Mouse (Mus musculus): ENCODE data around the gene Kpna7. TPM values are rescaled to one million over a fixed set of nuclear protein-coding genes. Genes with fewer than 3 reads are reported as not detected.

The Kpna7 gene
- total and polyA plus RNA-seq, 3 experiments = 0.35 to 2.2 TPM; not detected in 1

GRCm38 (mm10) chr5:145059524-145059923 lies 24.3 kb downstream of the Kpna7 start:
- no peak for DNase-seq (ENCODE audit: low read depth, low spot score)
- Histone ChIP-seq H3K79me2 (ENCODE audit: control insufficient read depth, insufficient read depth, low read length, poor library complexity) (no peaks in the 10 kb centered on the region), H3K27me3 (ENCODE audit: control insufficient read depth in 1 of 2, insufficient read depth in 2 of 2, low read length in 2 of 2) (no peaks in the 10 kb centered on the region), H3K4me3 (ENCODE audit: control insufficient read depth in 1 of 2, insufficient read depth in 1 of 2, low read depth in 2 of 2, low read length in 2 of 2) (no peak overlapping the region), H3K36me3 (ENCODE audit: control insufficient read depth in 1 of 2, insufficient read depth in 2 of 2, low read length in 2 of 2) (peaks cover 0 to 3% of the 10 kb centered on the region in 2 experiments; a peak in 1 of 4 replicates), H3K27ac (ENCODE audit: control insufficient read depth, low read depth, low read length) (no peak overlapping the region), H3K4me1 (ENCODE audit: control insufficient read depth in 1 of 2, insufficient read depth in 2 of 2, low read length in 2 of 2) (peaks cover 0 to 4% of the 10 kb centered on the region in 2 experiments; a peak in 2 of 4 replicates), H3K9me3 (replicated peaks; ENCODE audit: insufficient read depth, low read length) (no peaks in the 10 kb centered on the region), H3K9ac (ENCODE audit: control insufficient read depth, low read depth, low read length, poor library complexity, severe bottlenecking) (no peak overlapping the region)
- TF ChIP-seq CHD1 (IDR thresholded peaks at IDR 0.05; ENCODE audit: low read depth, low read length) (no peak), MEF2A (IDR thresholded peaks at IDR 0.05; ENCODE audit: extremely low read depth, insufficient replicate concordance, low read depth, low read length, poor library complexity, severe bottlenecking) (no peak), POLR2AphosphoS5 (IDR thresholded peaks at IDR 0.05; ENCODE audit: borderline replicate concordance, low read depth, low read length) (no peak), GATA1 (IDR thresholded peaks at IDR 0.05; ENCODE audit: low read depth, low read length) (no peak), MXI1 (IDR thresholded peaks at IDR 0.05; ENCODE audit: low read depth, low read length) (no peak), TCF12 (IDR thresholded peaks at IDR 0.05; ENCODE audit: low read depth, low read length) (no peak), GABPA (IDR thresholded peaks at IDR 0.05; ENCODE audit: low read depth, low read length) (no peak), ETS1 (IDR thresholded peaks at IDR 0.05; ENCODE audit: low read depth, low read length) (no peak), POLR2A (IDR thresholded peaks at IDR 0.05; ENCODE audit: control insufficient read depth in 1 of 2, insufficient read depth in 1 of 2, low read depth in 1 of 2, low read length in 2 of 2, poor library complexity in 1 of 2) (no peak)

GRCm38 (mm10) chr5:145058722-145059121 lies 25.1 kb downstream of the Kpna7 start:
- Histone ChIP-seq H3K27me3 (ENCODE audit: control insufficient read depth in 1 of 2, insufficient read depth in 2 of 2, low read length in 2 of 2) (no peaks in the 10 kb centered on the region), H3K27ac (ENCODE audit: control insufficient read depth, low read depth, low read length) (no peak overlapping the region), H3K79me2 (ENCODE audit: control insufficient read depth, insufficient read depth, low read length, poor library complexity) (no peaks in the 10 kb centered on the region), H3K4me3 (ENCODE audit: control insufficient read depth in 1 of 2, insufficient read depth in 1 of 2, low read depth in 2 of 2, low read length in 2 of 2) (no peak overlapping the region), H3K9ac (ENCODE audit: control insufficient read depth, low read depth, low read length, poor library complexity, severe bottlenecking) (no peak overlapping the region), H3K9me3 (replicated peaks; ENCODE audit: insufficient read depth, low read length) (no peaks in the 10 kb centered on the region), H3K4me1 (ENCODE audit: control insufficient read depth in 1 of 2, insufficient read depth in 2 of 2, low read length in 2 of 2) (peaks cover 3 to 10% of the 10 kb centered on the region in 2 experiments), H3K36me3 (ENCODE audit: control insufficient read depth in 1 of 2, insufficient read depth in 2 of 2, low read length in 2 of 2) (peaks cover 0 to 10% of the 10 kb centered on the region in 2 experiments; a peak in 2 of 4 replicates)
- DNase-seq (ENCODE audit: low read depth, low spot score) = no peak
- TF ChIP-seq CTCF (IDR thresholded peaks at IDR 0.05 in 2 of 3, conservative IDR thresholded peaks at IDR 0.05 in 1 of 3; ENCODE audit: control insufficient read depth in 1 of 3, insufficient read depth in 1 of 3, low read depth in 2 of 3, low read length in 3 of 3, poor library complexity in 1 of 3, severe bottlenecking in 1 of 3) (peak in 1 of 3 experiments; percentile 27; a peak in 2 of 6 replicates), MAFK (IDR thresholded peaks at IDR 0.05; ENCODE audit: borderline replicate concordance, low read depth, low read length) (no peak)

GRCm38 (mm10) chr5:145057907-145058306 lies 25.9 kb downstream of the Kpna7 start:
- H3K27me3 ChIP-seq (ENCODE audit: control insufficient read depth in 1 of 2, insufficient read depth in 2 of 2, low read length in 2 of 2) = no peaks in the 10 kb centered on the region
- no peak overlapping the region for H3K27ac ChIP-seq (ENCODE audit: control insufficient read depth, low read depth, low read length)
- no peaks in the 10 kb centered on the region for H3K79me2 ChIP-seq (ENCODE audit: control insufficient read depth, insufficient read depth, low read length, poor library complexity)
- peaks cover 3 to 14% of the 10 kb centered on the region in 2 experiments for H3K4me1 ChIP-seq (ENCODE audit: control insufficient read depth in 1 of 2, insufficient read depth in 2 of 2, low read length in 2 of 2)
- H3K4me3 ChIP-seq (ENCODE audit: control insufficient read depth in 1 of 2, insufficient read depth in 1 of 2, low read depth in 2 of 2, low read length in 2 of 2) = no peak overlapping the region
- DNase-seq (ENCODE audit: low read depth, low spot score) = no peak
- no peak for TF ChIP-seq GABPA (IDR thresholded peaks at IDR 0.05; ENCODE audit: low read depth, low read length)
- TF ChIP-seq POLR2AphosphoS5 (IDR thresholded peaks at IDR 0.05; ENCODE audit: borderline replicate concordance, low read depth, low read length) = no peak
- TF ChIP-seq NRF1 (IDR thresholded peaks at IDR 0.05; ENCODE audit: insufficient read depth, low read depth, low read length, poor library complexity, severe bottlenecking) = no peak
- no peak for TF ChIP-seq TBP (IDR thresholded peaks at IDR 0.05; ENCODE audit: low read depth, low read length)
- TF ChIP-seq EP300 (IDR thresholded peaks at IDR 0.05; ENCODE audit: low read depth in 1 of 2, low read length in 2 of 2) = no peak
- no peak for TF ChIP-seq ELF1 (IDR thresholded peaks at IDR 0.05; ENCODE audit: low read depth, low read length)
- no peak for TF ChIP-seq CHD1 (IDR thresholded peaks at IDR 0.05; ENCODE audit: low read depth, low read length)
- TF ChIP-seq RCOR1 (IDR thresholded peaks at IDR 0.05; ENCODE audit: low read depth, low read length) = no peak
- TF ChIP-seq NELFE (IDR thresholded peaks at IDR 0.05; ENCODE audit: low read depth, low read length) = no peak
- TF ChIP-seq CTCF (IDR thresholded peaks at IDR 0.05 in 2 of 3, conservative IDR thresholded peaks at IDR 0.05 in 1 of 3; ENCODE audit: control insufficient read depth in 1 of 3, insufficient read depth in 1 of 3, low read depth in 2 of 3, low read length in 3 of 3, poor library complexity in 1 of 3, severe bottlenecking in 1 of 3) = no peak
- no peak for TF ChIP-seq E2F4 (IDR thresholded peaks at IDR 0.05; ENCODE audit: borderline replicate concordance, low read depth, low read length)
- TF ChIP-seq POLR2A (IDR thresholded peaks at IDR 0.05; ENCODE audit: control insufficient read depth in 1 of 2, insufficient read depth in 1 of 2, low read depth in 1 of 2, low read length in 2 of 2, poor library complexity in 1 of 2) = no peak
- no peak for TF ChIP-seq TAL1 (IDR thresholded peaks at IDR 0.05; ENCODE audit: low read length)
- H3K9me3 ChIP-seq (replicated peaks; ENCODE audit: insufficient read depth, low read length) = no peaks in the 10 kb centered on the region
- H3K9ac ChIP-seq (ENCODE audit: control insufficient read depth, low read depth, low read length, poor library complexity, severe bottlenecking) = no peak overlapping the region
- H3K36me3 ChIP-seq (ENCODE audit: control insufficient read depth in 1 of 2, insufficient read depth in 2 of 2, low read length in 2 of 2) = peaks cover 0 to 10% of the 10 kb centered on the region in 2 experiments; a peak in 2 of 4 replicates

All from MEL (cell line).